Mouse (Mus musculus): ENCODE measurements at regions not wholly inside any gene's neighbourhood (a gene's known extent, or its start where the extent isn't known, plus 50 kb on each side); places are given as distances from the start of the nearest gene placed in this dataset.

- no peak for DNase-seq (ENCODE audit: low spot score)
Measured at GRCm38 (mm10) chr2:137243914-137244313, 127.5 kb upstream of the Jag1 start.

GRCm38 (mm10) chr2:137236961-137237360, 120.5 kb upstream of the Jag1 start:
- DNase-seq (ENCODE audit: low spot score), result no peak

GRCm38 (mm10) chr2:137233936-137234335, 117.5 kb upstream of the Jag1 start:
- no peak for DNase-seq (ENCODE audit: low spot score)

DNA sequence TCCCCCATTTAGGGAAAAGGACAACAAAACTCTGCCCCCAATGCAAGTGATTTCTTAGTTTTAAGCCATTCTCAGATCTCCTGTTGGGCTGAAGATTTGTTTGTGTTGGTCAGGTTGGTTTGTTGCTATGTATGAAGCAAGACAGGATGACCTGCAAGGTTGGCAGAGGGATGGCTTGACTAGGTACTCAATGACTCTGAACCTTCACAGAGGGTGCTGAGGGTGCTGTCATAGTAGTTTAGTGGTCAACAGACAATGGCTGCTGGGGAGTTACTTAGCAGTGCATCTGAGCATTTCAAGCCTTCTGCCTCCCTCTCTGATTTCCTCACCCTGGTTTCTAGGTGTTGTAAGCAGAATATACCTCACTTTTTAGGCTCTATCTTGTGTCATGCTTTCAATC, 114.7 kb upstream of the Jag1 start:
- DNase-seq (ENCODE audit: low spot score), result no peak

- DNase-seq (ENCODE audit: low spot score), result no peak
Measured at GRCm38 (mm10) chr2:137229422-137230069, 113.1 kb upstream of the Jag1 start.

GRCm38 (mm10) chr2:137227495-137227894, 111.1 kb upstream of the Jag1 start:
- no peak for DNase-seq (ENCODE audit: low spot score)

DNA sequence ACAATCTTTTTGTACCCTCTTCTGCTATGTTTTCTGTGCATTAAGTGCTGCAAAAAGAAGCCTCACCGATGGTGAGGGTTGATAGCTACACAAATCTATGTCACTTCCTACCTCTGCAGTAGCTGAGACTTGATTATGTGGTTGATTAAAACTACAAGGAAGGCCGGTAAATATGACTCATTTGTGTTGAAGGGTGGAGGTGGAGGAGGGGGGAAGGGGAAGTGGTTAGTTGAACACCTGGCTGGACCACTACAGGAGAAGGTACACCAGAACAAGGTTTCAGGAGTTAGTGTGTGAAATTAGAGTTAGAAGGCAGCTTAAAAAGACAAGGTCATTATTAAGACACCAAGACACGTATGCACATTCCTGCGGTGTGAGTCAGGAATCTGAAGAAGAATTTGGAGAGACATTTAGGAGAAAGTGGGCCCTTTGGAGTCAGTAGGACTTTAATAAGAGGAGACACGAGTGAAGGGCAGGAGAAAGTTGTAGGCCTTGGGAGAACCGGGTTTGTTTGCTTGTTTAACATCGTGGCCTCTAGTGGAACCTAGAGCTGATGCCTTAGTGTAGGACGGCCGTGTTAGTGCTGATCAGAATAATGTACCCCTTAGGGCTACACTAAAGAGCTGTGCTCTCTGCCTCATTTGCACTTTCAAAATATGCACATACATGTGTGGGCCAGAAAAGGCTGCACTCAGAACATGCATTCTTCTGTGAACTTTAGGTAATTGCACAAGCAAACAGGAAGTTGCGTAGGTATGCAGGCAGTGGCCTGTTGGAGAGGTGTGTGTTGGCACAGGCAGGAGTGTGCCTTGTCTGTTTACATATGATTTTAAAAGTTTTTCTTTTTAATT, 108.5 kb upstream of the Jag1 start:
- peak; percentile 62 for DNase-seq (ENCODE audit: low spot score)

DNA sequence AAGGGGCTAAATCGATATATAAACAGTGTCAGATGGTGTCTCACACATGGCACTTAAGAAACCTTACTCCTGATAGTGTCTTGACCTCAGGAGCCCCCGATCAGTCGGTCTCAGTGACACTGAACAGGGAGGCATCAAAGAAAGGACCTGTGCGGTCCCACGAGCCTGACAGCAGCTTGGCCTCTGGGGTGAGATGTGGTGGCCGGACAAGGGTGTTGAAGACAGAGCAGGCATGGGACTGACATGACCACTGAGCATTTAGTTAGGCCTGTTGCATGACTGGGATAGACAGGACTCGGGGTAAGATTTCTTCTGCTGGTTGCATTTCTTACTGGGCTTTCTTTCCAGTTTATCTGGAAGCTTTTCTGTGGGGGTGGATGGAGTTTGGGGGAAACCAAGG, 99.3 kb upstream of the Jag1 start:
- no peak for DNase-seq (ENCODE audit: low spot score)

DNA sequence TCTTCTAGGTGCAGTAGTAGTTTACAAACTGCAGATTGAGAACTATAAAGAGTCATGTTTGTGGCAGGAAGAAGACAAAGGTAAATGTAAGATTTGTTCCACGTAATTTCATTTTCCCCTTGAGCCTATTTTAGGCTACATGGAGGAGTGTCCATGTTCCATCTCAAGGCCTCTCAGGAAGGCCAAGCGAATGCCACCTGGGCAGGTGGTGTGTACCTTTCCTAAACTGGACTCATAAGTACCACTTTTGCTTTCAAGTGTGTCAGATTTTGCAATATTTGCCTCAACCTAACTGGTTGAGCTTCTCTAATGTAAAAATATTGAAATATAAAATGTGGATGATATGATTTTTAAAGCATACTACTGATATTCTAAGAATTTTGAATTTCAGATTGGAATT, 91.4 kb upstream of the Jag1 start:
- no peak for DNase-seq (ENCODE audit: low spot score)

- no peak for DNase-seq (ENCODE audit: low spot score)
Measured at GRCm38 (mm10) chr2:137204274-137204850, 87.9 kb upstream of the Jag1 start.

DNA sequence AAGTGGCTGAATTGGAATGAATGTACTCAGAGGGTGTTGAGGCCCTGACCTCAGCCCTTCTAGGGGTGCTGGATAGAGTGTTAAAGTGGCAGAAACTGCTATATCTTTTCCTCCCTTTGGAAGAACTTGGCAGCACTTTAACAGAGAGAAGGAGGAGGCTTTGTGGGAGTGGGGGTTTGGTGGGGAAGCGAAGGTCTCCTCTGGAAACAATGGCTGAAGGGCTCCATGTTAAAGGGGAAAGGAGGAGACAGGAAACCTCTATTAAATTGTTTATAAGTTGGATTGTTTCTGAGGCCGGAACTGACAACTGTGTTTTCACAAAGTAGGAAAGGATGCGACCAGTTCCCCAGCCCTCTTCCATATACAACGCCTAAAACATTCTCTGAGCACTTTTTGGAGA, 83.7 kb upstream of the Jag1 start:
- no peak for DNase-seq (ENCODE audit: low spot score)

GRCm38 (mm10) chr2:137192183-137192582, 75.7 kb upstream of the Jag1 start:
- no peak for DNase-seq (ENCODE audit: low spot score)

- DNase-seq (ENCODE audit: low spot score), result no peak
Measured at GRCm38 (mm10) chr2:137169176-137169575, 52.7 kb upstream of the Jag1 start.

DNA sequence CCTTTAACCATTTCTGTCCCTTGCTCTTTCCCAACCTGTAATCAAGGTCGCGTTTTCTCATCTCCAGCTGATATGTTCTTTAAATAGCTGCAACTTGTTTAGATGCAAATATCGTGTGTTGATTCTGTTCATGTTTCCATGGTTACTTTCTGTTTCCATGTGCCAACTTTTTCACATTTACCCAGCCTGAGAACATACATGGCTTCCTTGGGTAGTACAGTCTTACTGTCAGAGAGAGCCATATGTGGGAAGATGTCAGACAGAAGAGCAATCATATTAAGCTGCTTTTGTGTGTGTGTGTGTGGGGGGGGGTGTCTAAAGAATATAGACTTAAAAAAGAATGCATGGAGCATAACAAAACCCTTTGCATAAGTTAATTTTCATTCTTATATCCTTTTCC, 52.2 kb upstream of the Jag1 start:
- DNase-seq (ENCODE audit: low spot score), result no peak
